In genomic region chr3:134146373-134147224, GRCm38 (mm10) we compare ENCODE assay signal across 8 mouse cellular contexts.
DNase-seq lines count a peak whose midpoint lies in the region; ATAC-seq and TF ChIP-seq lines count a peak whose summit lies in the region.

No protein-coding gene starts in this region.

- peak overlapping the region; percentile 56 for H3K9ac ChIP-seq in hindbrain, embryonic 16.5 days (ENCODE audit: low read depth, low read length)
- H3K9ac ChIP-seq in limb, embryonic 14.5 days (ENCODE audit: low read depth, low read length, severe bottlenecking) = peak overlapping the region; percentile 36; the same call in 1 of the 2 replicates

- no peaks in the 10 kb centered on the region for H3K27me3 ChIP-seq in hindbrain, embryonic 16.5 days (replicated peaks; ENCODE audit: control insufficient read depth, insufficient read depth, low read length)
- H3K27me3 ChIP-seq in limb, embryonic 14.5 days (ENCODE audit: control insufficient read depth, insufficient read depth, low read length) = no peaks in the 10 kb centered on the region
- no peaks in the 10 kb centered on the region for H3K27me3 ChIP-seq in thymus, adult 2 months (ENCODE audit: control insufficient read depth, insufficient read depth, low read length)

- peak; percentile 98 for ATAC-seq in hindbrain, embryonic 16.5 days
- peak; percentile 84 for ATAC-seq in limb, embryonic 14.5 days (ENCODE audit: low FRiP score, low read depth)

- no peaks in the 10 kb centered on the region for H3K9me3 ChIP-seq in hindbrain, embryonic 16.5 days (ENCODE audit: control insufficient read depth, low read length)
- H3K9me3 ChIP-seq in limb, embryonic 14.5 days (ENCODE audit: control insufficient read depth, low read length) = no peaks in the 10 kb centered on the region

- no peak for TF ChIP-seq POLR2A in limb, embryonic 14.5 days (IDR thresholded peaks at IDR 0.05; ENCODE audit: borderline replicate concordance, extremely low read depth, insufficient read depth, insufficient read length)
- no peak for TF ChIP-seq POLR2A in thymus, adult 2 months (IDR thresholded peaks at IDR 0.05; ENCODE audit: control insufficient read depth, extremely low read depth, insufficient read depth, low read length, poor library complexity)

- peak overlapping the region; percentile 35 for H3K4me3 ChIP-seq in hindbrain, embryonic 16.5 days (ENCODE audit: low read length)
- peak overlapping the region; percentile 23 for H3K4me3 ChIP-seq in limb, embryonic 14.5 days (replicated peaks; ENCODE audit: low read length)
- H3K4me3 ChIP-seq in thymus, adult 2 months (ENCODE audit: control insufficient read depth, insufficient read depth, low read length) = no peak overlapping the region

- peaks cover 7% of the 10 kb centered on the region for H3K4me1 ChIP-seq in hindbrain, embryonic 16.5 days (ENCODE audit: control insufficient read depth, insufficient read depth, low read depth, low read length)
- H3K4me1 ChIP-seq in limb, embryonic 14.5 days (ENCODE audit: control insufficient read depth, insufficient read depth, low read length) = peaks cover 6% of the 10 kb centered on the region; the same call in 1 of the 2 replicates
- H3K4me1 ChIP-seq in thymus, adult 2 months (replicated peaks; ENCODE audit: control insufficient read depth, insufficient read depth, low read length) = no peaks in the 10 kb centered on the region

- TF ChIP-seq CTCF in thymus, adult 2 months (IDR thresholded peaks at IDR 0.05; ENCODE audit: borderline replicate concordance, control insufficient read depth, extremely low read depth, insufficient read depth, low read length, poor library complexity) = no peak

- peak overlapping the region; percentile 78 for H3K27ac ChIP-seq in hindbrain, embryonic 16.5 days (ENCODE audit: low read depth, low read length)
- no peak overlapping the region for H3K27ac ChIP-seq in limb, embryonic 14.5 days (replicated peaks; ENCODE audit: low read depth, low read length)
- no peak overlapping the region for H3K27ac ChIP-seq in thymus, adult 2 months (ENCODE audit: control insufficient read depth, insufficient read depth, low read length)

- WGBS in hindbrain, embryonic 16.5 days = 17% methylated on average over 14 of the region's 14 CpGs
- 12% methylated on average over 14 of the region's 14 CpGs for WGBS in limb, embryonic 14.5 days
- WGBS in thymus, adult 2 months = 24% methylated on average over 14 of the region's 14 CpGs

- H3K36me3 ChIP-seq in hindbrain, embryonic 16.5 days (ENCODE audit: control insufficient read depth, insufficient read depth, low read length) = no peaks in the 10 kb centered on the region
- no peaks in the 10 kb centered on the region for H3K36me3 ChIP-seq in limb, embryonic 14.5 days (ENCODE audit: control insufficient read depth, insufficient read depth, low read length)
- no peaks in the 10 kb centered on the region for H3K36me3 ChIP-seq in thymus, adult 2 months (ENCODE audit: control insufficient read depth, insufficient read depth, low read length)

- H3K4me2 ChIP-seq in hindbrain, embryonic 16.5 days (ENCODE audit: low read length) = peak overlapping the region; percentile 62
- peak overlapping the region; percentile 53 for H3K4me2 ChIP-seq in limb, embryonic 14.5 days (replicated peaks; ENCODE audit: low read depth, low read length, severe bottlenecking)

- DNase-seq in A20 (ENCODE audit: low read depth, low spot score) = peak; percentile 1
- peak; percentile 62 for DNase-seq in adrenal gland, postnatal 10 days
- peak; percentile 80 for DNase-seq in forelimb bud, embryonic 11.5 days (ENCODE audit: low read depth, low spot score)
- DNase-seq in limb, embryonic 14.5 days (ENCODE audit: low spot score) = peak; percentile 76
- DNase-seq in neural tube, embryonic 10.5 days (ENCODE audit: extremely low spot score, low spot score) = peak; percentile 68
- no peak for DNase-seq in urinary bladder, adult 2 months (ENCODE audit: low spot score)
- DNase-seq in thymus, adult 2 months = no peak

Comparison
In these comparisons a context has a peak if more than half of its experiments do, and no peak if none do; other contexts are left out.
1. DNase-seq: peak in A20 (single experiment), adrenal gland, postnatal 10 days (single experiment), forelimb bud, embryonic 11.5 days (single experiment), limb, embryonic 14.5 days (single experiment) and neural tube, embryonic 10.5 days (single experiment); none in urinary bladder, adult 2 months (single experiment) and thymus, adult 2 months (single experiment).